Mouse (Mus musculus): ENCODE data around the gene Rrh.

GRCm38 (mm10) chr3:129836051-129836697 is 13.8 kb upstream of the Rrh start:
- TF ChIP-seq CTCF (IDR thresholded peaks at IDR 0.05; ENCODE audit: borderline replicate concordance, control insufficient read depth, extremely low read depth, insufficient read depth, low read length, poor library complexity) (no peak), POLR2A (IDR thresholded peaks at IDR 0.05; ENCODE audit: control insufficient read depth, extremely low read depth, insufficient read depth, low read length, poor library complexity) (no peak)

Measured in thymus, adult 2 months (tissue).